Mouse (Mus musculus): Measurements from ENCODE around the gene Bnip3. TPM values are rescaled to one million over a fixed set of nuclear protein-coding genes. Genes with fewer than 3 reads are reported as not detected.

The Bnip3 gene
- polyA plus RNA-seq, 1 experiment: 4.1 TPM

GRCm38 (mm10) chr7:138906441-138906840 lies 2.9 kb downstream of the Bnip3 start:
- no peak for TF ChIP-seq POLR2A (IDR thresholded peaks at IDR 0.05; ENCODE audit: low read depth, low read length)
- TF ChIP-seq CTCF (IDR thresholded peaks at IDR 0.05; ENCODE audit: extremely low read depth, insufficient read length, insufficient replicate concordance, low read depth, low read length): no peak

GRCm38 (mm10) chr7:138903886-138904435 lies 5.4 kb downstream of the Bnip3 start:
- no peaks in the 10 kb centered on the region; the same call in 1 of the 2 replicates for H3K4me1 ChIP-seq (ENCODE audit: control insufficient read depth, insufficient read depth, insufficient read length, low read length)
- TF ChIP-seq CTCF (IDR thresholded peaks at IDR 0.05; ENCODE audit: extremely low read depth, insufficient read length, insufficient replicate concordance, low read depth, low read length): no peak
- no peak for TF ChIP-seq POLR2A (IDR thresholded peaks at IDR 0.05; ENCODE audit: low read depth, low read length)
- H3K36me3 ChIP-seq (ENCODE audit: control insufficient read depth, insufficient read depth, low read length): no peaks in the 10 kb centered on the region
- WGBS: 25% methylated on average over 7 of the region's 7 CpGs
- H3K27ac ChIP-seq (ENCODE audit: insufficient read depth, low read depth, low read length): no peak overlapping the region
- no peak overlapping the region for H3K4me3 ChIP-seq (ENCODE audit: low read depth, low read length)
- H3K27me3 ChIP-seq (ENCODE audit: control insufficient read depth, insufficient read depth, low read length): no peaks in the 10 kb centered on the region

More at GRCm38 (mm10) chr7:138906441-138906840, 2.9 kb downstream of the Bnip3 start:
- 55% methylated on average over 1 of the region's 1 CpGs for WGBS
- Histone ChIP-seq H3K36me3 (ENCODE audit: control insufficient read depth, insufficient read depth, low read length) (no peaks in the 10 kb centered on the region), H3K4me1 (ENCODE audit: control insufficient read depth, insufficient read depth, insufficient read length, low read length) (no peaks in the 10 kb centered on the region; the same call in none of the 2 replicates), H3K27me3 (ENCODE audit: control insufficient read depth, insufficient read depth, low read length) (no peaks in the 10 kb centered on the region), H3K4me3 (ENCODE audit: low read depth, low read length) (no peak overlapping the region), H3K27ac (ENCODE audit: insufficient read depth, low read depth, low read length) (no peak overlapping the region)

- Histone ChIP-seq H3K36me3 (ENCODE audit: control insufficient read depth, insufficient read depth, low read length) (peaks cover 3% of the 10 kb centered on the region; the same call in 1 of the 2 replicates), H3K4me1 (ENCODE audit: control insufficient read depth, insufficient read depth, insufficient read length, low read length) (peaks cover 6% of the 10 kb centered on the region; the same call in 1 of the 2 replicates), H3K27me3 (ENCODE audit: control insufficient read depth, insufficient read depth, low read length) (no peaks in the 10 kb centered on the region), H3K4me3 (ENCODE audit: low read depth, low read length) (no peak overlapping the region), H3K27ac (ENCODE audit: insufficient read depth, low read depth, low read length) (no peak overlapping the region)
- 80% methylated on average over 4 of the region's 4 CpGs for WGBS
- TF ChIP-seq POLR2A (IDR thresholded peaks at IDR 0.05; ENCODE audit: low read depth, low read length) (no peak), CTCF (IDR thresholded peaks at IDR 0.05; ENCODE audit: extremely low read depth, insufficient read length, insufficient replicate concordance, low read depth, low read length) (no peak)
These were observed 10.6 kb downstream of the Bnip3 start for GRCm38 (mm10) chr7:138898743-138899142.

GRCm38 (mm10) chr7:138898122-138898521 lies 11.2 kb downstream of the Bnip3 start:
- Histone ChIP-seq H3K4me3 (ENCODE audit: low read depth, low read length) (no peak overlapping the region), H3K36me3 (ENCODE audit: control insufficient read depth, insufficient read depth, low read length) (peaks cover 3% of the 10 kb centered on the region; the same call in 1 of the 2 replicates), H3K27ac (ENCODE audit: insufficient read depth, low read depth, low read length) (no peak overlapping the region), H3K4me1 (ENCODE audit: control insufficient read depth, insufficient read depth, insufficient read length, low read length) (peaks cover 6% of the 10 kb centered on the region; the same call in 1 of the 2 replicates), H3K27me3 (ENCODE audit: control insufficient read depth, insufficient read depth, low read length) (no peaks in the 10 kb centered on the region)
- WGBS: 28% methylated on average over 2 of the region's 2 CpGs
- TF ChIP-seq CTCF (IDR thresholded peaks at IDR 0.05; ENCODE audit: extremely low read depth, insufficient read length, insufficient replicate concordance, low read depth, low read length) (no peak), POLR2A (IDR thresholded peaks at IDR 0.05; ENCODE audit: low read depth, low read length) (no peak)

GRCm38 (mm10) chr7:138885365-138886289 lies 23.7 kb downstream of the Bnip3 start:
- 88% methylated on average over 13 of the region's 13 CpGs for WGBS
- no peaks in the 10 kb centered on the region for H3K27me3 ChIP-seq (ENCODE audit: control insufficient read depth, insufficient read depth, low read length)
- H3K4me1 ChIP-seq (ENCODE audit: control insufficient read depth, insufficient read depth, insufficient read length, low read length): no peaks in the 10 kb centered on the region
- TF ChIP-seq CTCF (IDR thresholded peaks at IDR 0.05; ENCODE audit: extremely low read depth, insufficient read length, insufficient replicate concordance, low read depth, low read length) (no peak), POLR2A (IDR thresholded peaks at IDR 0.05; ENCODE audit: low read depth, low read length) (no peak)
- H3K4me3 ChIP-seq (ENCODE audit: low read depth, low read length): no peak overlapping the region
- H3K27ac ChIP-seq (ENCODE audit: insufficient read depth, low read depth, low read length): no peak overlapping the region
- H3K36me3 ChIP-seq (ENCODE audit: control insufficient read depth, insufficient read depth, low read length): peaks cover 23% of the 10 kb centered on the region

- 89% methylated on average over 3 of the region's 3 CpGs for WGBS
- Histone ChIP-seq H3K4me3 (ENCODE audit: low read depth, low read length) (no peak overlapping the region), H3K36me3 (ENCODE audit: control insufficient read depth, insufficient read depth, low read length) (peaks cover 40% of the 10 kb centered on the region), H3K27me3 (ENCODE audit: control insufficient read depth, insufficient read depth, low read length) (no peaks in the 10 kb centered on the region), H3K27ac (ENCODE audit: insufficient read depth, low read depth, low read length) (no peak overlapping the region), H3K4me1 (ENCODE audit: control insufficient read depth, insufficient read depth, insufficient read length, low read length) (no peaks in the 10 kb centered on the region)
- TF ChIP-seq POLR2A (IDR thresholded peaks at IDR 0.05; ENCODE audit: low read depth, low read length) (no peak), CTCF (IDR thresholded peaks at IDR 0.05; ENCODE audit: extremely low read depth, insufficient read length, insufficient replicate concordance, low read depth, low read length) (no peak)
These were observed 25.6 kb downstream of the Bnip3 start for GRCm38 (mm10) chr7:138883724-138884123.

GRCm38 (mm10) chr7:138875031-138875430 lies 34.3 kb downstream of the Bnip3 start:
- peaks cover 50% of the 10 kb centered on the region for H3K36me3 ChIP-seq (ENCODE audit: control insufficient read depth, insufficient read depth, low read length)
- H3K27me3 ChIP-seq (ENCODE audit: control insufficient read depth, insufficient read depth, low read length): no peaks in the 10 kb centered on the region
- no peak overlapping the region for H3K27ac ChIP-seq (ENCODE audit: insufficient read depth, low read depth, low read length)
- TF ChIP-seq POLR2A (IDR thresholded peaks at IDR 0.05; ENCODE audit: low read depth, low read length) (no peak), CTCF (IDR thresholded peaks at IDR 0.05; ENCODE audit: extremely low read depth, insufficient read length, insufficient replicate concordance, low read depth, low read length) (no peak)
- H3K4me3 ChIP-seq (ENCODE audit: low read depth, low read length): no peak overlapping the region
- H3K4me1 ChIP-seq (ENCODE audit: control insufficient read depth, insufficient read depth, insufficient read length, low read length): peaks cover 6% of the 10 kb centered on the region; the same call in 1 of the 2 replicates
- 73% methylated on average over 3 of the region's 3 CpGs for WGBS

All from small intestine, adult 2 months (tissue).